Mouse (Mus musculus) embryonic fibroblast, embryonic 13.5 days (primary cell): ENCODE data around the gene Lrrc75a.

Experiments
- CTCF ChIP-seq: IDR thresholded peaks from 2 replicates; pipeline ENCODE4 v1.5.1; 2011; ENCODE audit warnings: mild to moderate bottlenecking, control low read depth, low read length, moderate library complexity, borderline replicate concordance; ENCODE audit not compliant: insufficient read depth
- POLR2A ChIP-seq: IDR thresholded peaks from 2 replicates; pipeline ENCODE4 v1.6.1; 2011; ENCODE audit warnings: low read depth, mild to moderate bottlenecking, control low read depth, low read length, moderate library complexity

- no peak for TF ChIP-seq POLR2A
- peak; percentile 60; the same call in 1 of the 2 replicates for TF ChIP-seq CTCF
Measured at GRCm38 (mm10) chr11:62575297-62575658, 73.0 kb downstream of the Lrrc75a start.
